Mouse (Mus musculus) liver, adult 2 months (tissue): ENCODE data around the gene Dysf.

Experiments
- CTCF ChIP-seq: fragments of 200-500 bp; IDR thresholded peaks from 2 replicates; pipeline ENCODE4 v1.5.1; 2011; ENCODE audit warnings: low read depth, low read length, control low read depth
- POLR2A ChIP-seq: fragments of 200-500 bp; IDR thresholded peaks from 2 replicates; pipeline ENCODE4 v1.6.1; 2011; ENCODE audit warnings: low read length, control low read depth; ENCODE audit not compliant: insufficient read depth; ENCODE audit errors: extremely low read depth

DNA sequence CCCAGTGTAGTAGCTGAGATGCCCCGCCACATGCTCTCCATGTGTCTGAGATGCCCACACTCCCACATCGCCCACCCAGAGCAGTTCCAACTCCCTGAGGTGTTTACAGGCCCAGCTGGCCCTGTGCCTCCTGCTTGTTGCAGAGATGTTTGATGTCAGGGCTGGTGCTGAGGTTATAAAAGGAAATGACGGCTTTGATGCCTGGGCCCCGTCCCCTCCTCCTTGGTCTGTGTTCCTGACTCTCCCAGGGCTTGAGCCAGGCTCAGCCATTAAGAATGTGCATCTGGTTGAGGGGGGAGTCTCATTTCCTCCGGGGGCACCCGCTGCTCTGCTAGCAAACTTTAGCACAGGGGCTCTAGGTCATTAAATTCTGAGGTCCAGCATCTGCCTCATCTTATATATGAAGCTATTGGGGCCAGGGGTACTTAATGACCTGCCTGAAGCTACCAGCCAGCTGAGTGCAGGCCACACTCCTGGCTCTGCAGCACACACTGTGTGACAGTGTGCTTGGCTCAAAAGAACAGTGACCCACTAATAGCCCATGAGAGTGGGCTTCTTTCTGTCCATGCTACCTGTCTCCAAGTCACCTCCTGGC is 183.4 kb downstream of the Dysf start:
- no peak for TF ChIP-seq CTCF
- TF ChIP-seq POLR2A: no peak
